Mouse (Mus musculus) CD4-positive, CD25-positive, alpha-beta regulatory T cell, adult 2 months (primary cell): ENCODE measurements at regions not wholly inside any gene's neighbourhood (a gene's known extent, or its start where the extent isn't known, plus 50 kb on each side); places are given as distances from the start of the nearest gene placed in this dataset.

Experiments
- DNase-seq: peaks from one replicate; pipeline ENCODE4 v3.0.0-alpha.2; 2012; ENCODE audit warnings: low read depth, low spot score

DNA sequence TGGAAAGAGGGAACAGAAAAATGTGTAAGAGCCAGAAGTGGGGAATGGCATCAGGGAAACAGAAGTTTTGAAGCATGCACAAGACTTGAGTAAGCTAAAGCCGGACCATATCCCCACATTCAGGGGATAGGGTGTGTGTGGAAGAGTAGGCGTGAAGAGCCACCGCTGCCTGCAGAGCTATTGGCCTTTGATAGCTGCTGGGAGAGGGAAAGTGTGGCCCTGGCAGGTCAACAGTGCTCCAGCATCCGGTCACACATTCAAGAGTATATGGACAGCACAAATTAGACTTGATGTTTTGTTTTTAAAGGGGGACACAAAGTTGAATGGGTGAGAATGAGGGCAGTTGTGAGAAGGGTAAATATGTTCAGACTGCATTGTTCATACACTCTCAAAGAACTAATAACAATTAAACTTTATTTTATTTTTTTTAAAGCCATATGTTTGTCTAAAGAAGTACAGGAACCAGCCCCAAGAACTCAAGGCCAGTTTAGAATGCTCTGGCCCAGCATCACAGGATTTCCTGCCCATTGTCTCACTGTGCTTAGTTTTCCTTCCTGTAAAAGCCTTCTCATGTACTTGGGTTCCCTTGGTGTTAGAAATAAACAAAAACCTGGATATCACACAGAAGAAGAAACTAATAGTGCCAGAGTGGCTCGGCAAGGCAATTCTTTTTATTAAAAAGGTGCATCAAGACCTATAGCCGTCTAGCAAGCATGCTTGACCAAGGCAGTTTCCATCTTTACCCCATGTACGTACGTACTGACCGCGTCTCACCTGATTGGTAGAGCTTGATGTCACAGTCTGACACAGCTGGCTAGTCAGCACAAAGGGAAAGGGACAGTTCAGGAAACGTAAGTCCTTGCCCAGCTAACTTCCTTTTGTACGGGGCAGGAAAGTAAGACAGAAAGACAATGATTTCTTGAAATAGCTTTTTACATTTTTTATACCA lies 144.6 kb upstream of the Rbbp6 start:
- no peak for DNase-seq

DNA sequence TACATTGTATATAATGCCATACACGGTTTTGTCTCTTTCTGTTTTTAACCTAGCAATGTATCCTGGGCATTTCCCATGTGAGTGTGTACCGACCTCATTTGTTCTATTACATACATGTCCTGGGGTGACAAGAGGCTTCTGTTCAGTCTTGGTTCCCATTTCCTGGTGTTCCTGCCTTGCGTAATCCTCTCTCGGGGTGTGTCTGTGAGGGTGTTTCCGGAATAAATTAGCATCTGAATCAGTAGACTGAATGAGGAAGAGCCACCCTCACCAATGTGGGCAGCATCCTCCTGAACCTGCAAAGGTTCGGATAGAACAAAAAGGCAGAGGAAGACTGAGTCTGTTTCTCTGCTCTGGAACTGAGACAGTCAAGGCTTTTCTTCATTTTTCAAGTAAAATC lies 142.1 kb upstream of the Rbbp6 start:
- DNase-seq = no peak

DNA sequence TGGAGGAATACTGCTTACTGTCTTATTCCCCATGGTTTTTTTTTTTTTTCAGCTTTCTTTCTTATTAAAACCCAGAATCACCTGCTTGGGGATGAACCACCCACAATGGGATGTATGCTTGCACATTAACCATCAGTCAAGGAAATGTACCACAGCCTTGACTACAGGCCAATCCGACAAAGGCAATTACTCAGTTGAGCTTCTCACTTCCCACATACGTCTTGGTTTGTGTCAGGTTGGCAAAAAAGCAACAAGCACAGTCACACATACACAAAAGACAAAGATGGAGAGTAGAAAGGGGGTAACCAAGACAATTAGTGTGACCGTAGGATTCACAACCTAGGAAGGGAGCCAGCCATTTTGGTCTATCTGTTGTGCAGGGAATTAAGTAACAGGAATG lies 126.4 kb upstream of the Rbbp6 start:
- DNase-seq = no peak

DNA sequence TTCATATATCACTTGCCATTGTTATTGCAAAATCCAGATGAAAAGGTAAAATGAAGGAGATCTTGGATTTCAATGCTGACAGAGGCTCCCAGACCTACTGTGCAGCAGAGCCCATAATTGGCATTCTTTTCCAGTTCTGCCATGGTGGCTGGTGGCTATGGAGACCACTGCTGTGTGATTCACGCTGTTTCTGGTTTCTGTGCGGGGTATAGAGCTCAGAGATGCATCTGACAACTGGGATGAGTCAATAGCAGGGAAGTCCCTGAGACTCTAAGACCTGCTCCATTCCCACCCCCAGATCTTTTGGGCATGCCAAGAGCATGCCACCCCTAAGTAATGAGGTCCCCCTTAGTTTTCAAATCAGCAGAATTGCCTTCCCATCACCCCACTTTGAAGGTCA lies 120.7 kb upstream of the Rbbp6 start:
- DNase-seq = no peak

DNA sequence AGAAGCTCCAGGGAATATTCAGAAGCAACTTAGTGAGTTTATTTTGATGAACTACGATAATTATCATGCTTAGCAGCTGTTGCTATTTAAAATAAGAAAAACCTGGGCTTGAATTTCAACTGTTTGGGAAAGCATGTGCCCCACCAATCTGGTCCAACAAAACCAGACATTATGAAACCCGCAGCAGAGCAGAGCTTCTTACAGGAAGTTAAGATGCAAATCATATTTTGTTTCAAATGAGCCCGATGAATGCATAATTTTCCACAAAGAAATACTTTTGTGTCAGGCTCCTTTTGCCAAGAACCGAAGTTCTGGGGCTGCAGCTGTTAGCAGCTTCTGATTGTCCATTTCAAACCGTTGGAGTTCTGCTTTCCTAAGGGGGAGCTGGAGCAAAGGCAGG lies 118.1 kb upstream of the Rbbp6 start:
- no peak for DNase-seq

DNA sequence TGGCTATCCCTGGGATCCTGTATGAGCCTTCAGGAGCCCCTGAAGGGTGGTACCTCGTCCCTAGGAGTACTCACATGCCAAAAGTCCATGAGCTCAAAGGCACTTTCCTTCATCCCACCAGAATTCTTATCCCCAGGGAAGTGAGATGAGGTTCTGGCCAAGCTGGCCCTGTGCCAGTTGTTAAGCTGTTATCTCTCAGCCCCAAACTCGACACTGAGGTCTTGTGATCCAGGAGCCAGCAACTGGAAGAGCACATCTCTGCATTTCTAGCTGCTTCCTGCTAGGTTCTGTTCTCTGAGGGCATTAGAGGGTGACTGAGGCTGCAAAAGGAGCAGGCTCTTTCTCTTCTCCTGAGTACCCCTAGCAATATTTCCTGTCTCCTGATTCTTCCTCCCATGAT lies 92.1 kb upstream of the Rbbp6 start:
- DNase-seq = no peak

DNA sequence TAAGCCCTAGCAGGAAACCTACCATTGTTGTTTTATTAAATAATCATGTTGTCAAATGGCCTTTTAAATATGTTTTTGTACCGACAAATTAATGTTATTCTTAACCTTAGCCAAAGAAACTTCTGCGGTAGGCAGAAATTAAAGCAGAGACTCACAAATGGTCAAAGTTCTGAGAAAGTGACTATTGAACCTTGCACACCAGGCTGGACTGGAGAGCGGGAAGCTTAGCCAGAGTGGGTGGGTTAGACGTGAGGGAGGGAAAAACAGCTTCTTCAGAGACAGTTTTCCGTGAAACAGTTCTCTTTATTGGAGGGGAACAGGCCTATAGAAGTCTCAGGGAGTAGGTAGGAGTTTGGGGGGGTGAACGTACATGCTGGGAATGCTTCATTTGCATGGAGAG lies 89.2 kb upstream of the Rbbp6 start:
- DNase-seq = no peak

DNA sequence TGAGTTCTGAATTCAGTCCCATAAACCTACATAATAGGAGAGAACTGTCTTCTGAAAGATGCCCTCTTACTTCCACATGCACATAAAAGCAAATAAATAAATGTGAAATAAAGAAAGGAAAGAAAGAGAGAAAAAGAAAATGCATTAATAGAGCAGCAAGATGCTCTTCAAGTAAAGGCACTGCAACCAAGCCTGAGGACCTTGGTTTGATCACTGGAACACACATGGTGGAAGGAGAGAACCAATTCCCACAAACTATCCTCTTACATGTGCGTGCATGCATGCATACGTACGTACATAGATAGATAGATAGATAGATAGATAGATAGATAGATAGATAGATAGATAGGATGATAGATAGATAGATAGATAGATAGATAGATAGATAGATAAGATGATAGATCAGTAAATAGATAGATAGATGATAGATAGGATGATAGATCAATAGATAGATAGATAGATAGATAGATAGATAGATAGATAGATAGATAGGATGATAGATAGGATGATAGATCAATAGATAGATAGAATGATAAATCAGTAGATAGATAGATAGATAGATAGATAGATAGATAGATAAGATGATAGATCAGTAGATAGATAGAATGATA lies 83.5 kb upstream of the Rbbp6 start:
- DNase-seq = peak; percentile 3

DNA sequence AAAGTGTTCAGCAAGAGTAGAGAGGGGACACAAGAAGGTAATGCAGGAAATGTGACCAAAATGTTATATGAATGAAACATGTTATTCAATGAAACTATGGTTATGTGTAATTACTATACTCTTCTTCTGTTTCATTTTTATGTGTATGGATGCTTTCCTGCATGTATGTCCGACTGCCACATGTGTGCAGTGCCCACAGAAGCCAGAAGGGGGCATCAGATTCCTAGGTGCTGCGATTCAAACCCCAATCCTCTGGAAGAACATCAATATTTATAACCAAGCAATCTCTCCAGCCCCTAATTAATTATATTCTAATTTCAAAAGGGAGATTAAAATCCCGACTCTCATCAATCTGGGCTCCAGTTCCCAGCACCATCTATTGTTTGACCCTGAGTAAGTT lies 78.7 kb upstream of the Rbbp6 start:
- DNase-seq = peak; percentile 38

DNA sequence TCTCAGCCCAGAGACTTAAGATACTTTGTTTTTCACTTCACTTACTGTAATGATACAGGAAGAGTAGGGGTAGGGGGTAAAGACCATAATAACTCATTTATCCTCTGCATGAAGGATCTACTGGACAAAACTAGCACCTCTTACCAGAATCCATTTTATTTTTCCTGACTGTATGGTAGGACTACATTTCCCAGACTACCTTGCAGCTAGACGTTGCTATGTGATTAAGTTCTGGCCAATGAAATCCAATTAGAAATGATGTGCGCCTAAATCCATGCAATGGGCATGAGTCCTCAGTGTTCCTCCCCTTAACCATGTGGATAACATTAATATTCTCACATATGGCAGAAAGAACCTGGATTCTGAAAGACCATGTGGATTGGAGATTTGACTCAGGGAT lies 68.3 kb upstream of the Rbbp6 start:
- no peak for DNase-seq

DNA sequence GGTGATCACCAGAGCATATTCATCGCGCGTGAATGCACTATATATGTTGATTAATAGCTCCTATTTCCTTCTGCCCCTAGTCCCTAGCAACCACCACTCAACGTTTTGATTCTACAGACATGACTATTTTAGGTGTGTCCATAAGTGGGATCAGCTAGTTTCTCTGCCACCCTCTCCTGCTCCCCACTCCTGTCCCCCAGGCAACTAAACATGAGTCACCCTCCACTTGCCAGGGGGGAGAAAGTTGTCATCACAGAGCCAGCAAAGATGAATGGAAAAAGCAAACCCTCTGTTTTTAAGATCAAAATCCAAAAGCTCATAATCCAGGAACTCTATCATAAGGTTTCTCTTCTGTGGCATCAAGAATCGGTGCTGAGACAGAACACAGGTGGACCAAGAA lies 59.4 kb upstream of the Rbbp6 start:
- DNase-seq = no peak

DNA sequence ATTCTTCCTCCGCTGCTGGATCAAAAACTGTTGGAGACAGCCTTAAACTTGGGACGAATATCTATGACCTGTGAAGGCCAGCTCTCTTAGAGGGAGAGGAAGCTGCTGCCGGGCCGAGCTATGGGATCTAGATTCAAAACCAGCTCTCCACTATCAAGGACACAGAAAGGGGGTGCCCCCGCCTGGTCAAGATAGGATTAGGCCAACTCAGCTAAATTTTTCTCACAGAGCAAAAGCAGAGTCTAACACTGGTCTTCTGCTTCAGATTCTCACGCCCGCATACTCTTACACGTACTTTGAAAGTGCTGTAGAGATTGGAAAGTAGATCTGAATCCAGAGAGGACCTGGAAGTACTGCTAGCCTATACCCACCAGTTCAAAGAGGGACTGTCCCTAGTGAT lies 56.2 kb upstream of the Rbbp6 start:
- DNase-seq = no peak
